Mouse (Mus musculus) brown adipose tissue, adult 24 weeks (tissue): ENCODE data around the gene Ssbp2. TPM values are rescaled to one million over a fixed set of nuclear protein-coding genes. Genes with fewer than 3 reads are reported as not detected.

Source experiments
- H3K27ac ChIP-seq: fragments of 200-500 bp; replicated peaks from 2 replicates; pipeline ENCODE4 v1.5.1; 2012; ENCODE audit warnings: low read depth, mild to moderate bottlenecking, low read length
- H3K4me1 ChIP-seq: fragments of 200-500 bp; 2 replicates; pipeline ENCODE4 v1.6.1; 2012; ENCODE audit warnings: low read length, mixed read lengths; ENCODE audit not compliant: control insufficient read depth, insufficient read depth, insufficient read length
- H3K4me3 ChIP-seq: fragments of 200-500 bp; 2 replicates; pipeline ENCODE4 v1.5.1; 2012; ENCODE audit warnings: low read depth, mild to moderate bottlenecking, low read length, moderate library complexity; ENCODE audit not compliant: insufficient read depth
- polyA plus RNA-seq: library from polyadenylated mRNA; stranded (reverse); fragments of >200 nt; gene quantifications from 2 replicates; pipeline ENCODE4 v1.2.4, GENCODE M21; 2012; ENCODE audit not compliant: missing spikeins, insufficient read depth, insufficient read length

The Ssbp2 gene
- polyA plus RNA-seq, 1 experiment: 23.7 TPM

DNA sequence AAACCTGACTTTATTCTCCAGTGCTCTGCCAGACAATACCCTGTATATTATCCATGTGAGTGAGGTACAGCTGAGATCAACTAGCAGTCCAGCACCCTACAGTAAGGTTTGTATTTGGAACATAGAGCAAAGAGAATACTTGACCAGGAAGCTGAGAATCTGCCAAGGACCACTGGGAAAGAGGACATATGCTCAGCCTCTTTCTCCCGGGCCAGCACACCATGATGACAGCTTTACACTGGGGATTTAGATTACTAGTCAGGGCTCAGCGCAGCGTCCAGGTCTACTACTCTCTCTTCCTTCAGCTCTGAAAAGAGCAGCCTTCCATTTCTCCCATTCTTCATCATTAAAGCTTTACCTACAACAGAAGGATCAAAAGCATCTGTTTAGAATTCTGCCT is 76.6 kb downstream of the Ssbp2 start:
- Histone ChIP-seq H3K4me3 (no peak overlapping the region), H3K27ac (no peak overlapping the region), H3K4me1 (no peaks in the 10 kb centered on the region)

DNA sequence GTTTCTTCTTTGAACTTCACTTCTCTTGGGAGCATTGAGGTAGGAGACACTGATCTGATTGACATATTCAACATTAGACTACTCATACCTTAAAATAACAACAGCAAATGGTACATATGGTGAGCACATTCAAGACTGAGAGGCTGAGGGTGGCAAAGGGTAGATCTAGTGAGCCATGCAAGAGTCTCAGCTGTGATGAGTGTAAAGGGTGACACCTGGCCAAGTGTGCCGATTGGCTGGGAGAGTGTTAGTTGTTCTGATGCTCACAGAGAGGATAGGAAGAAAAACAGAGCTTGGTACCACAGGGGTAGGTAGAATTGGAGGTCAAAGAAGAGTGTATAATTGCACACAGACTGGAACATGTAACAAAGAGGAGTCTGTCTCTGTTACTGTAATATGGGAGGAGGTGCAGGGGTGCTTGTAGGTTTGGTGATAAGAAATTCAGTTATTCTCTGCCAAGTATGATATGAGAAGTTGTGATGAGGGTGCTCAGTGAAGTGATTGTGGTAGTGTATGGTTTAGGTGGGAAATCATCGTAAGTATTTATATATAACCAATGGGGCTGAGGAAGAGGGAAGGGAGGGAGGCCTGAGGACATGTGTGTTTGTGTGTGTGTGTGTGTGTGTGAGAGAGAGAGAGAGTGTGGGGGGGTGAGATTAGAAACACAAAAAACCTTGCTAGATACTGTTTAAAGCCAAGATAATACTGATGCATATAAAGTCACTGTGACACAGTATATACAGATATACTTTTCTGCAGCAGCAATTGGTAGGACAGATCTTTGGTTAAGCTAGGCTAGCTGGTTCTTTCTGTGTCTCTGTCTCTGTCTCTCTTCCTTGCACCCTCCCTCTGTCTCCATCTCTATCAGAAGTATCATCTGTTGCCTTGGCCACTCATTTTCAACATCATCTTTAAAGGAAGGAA is 80.3 kb downstream of the Ssbp2 start:
- H3K4me1 ChIP-seq: peaks cover 2% of the 10 kb centered on the region; the same call in 1 of the 2 replicates
- H3K4me3 ChIP-seq: no peak overlapping the region
- H3K27ac ChIP-seq: no peak overlapping the region

DNA sequence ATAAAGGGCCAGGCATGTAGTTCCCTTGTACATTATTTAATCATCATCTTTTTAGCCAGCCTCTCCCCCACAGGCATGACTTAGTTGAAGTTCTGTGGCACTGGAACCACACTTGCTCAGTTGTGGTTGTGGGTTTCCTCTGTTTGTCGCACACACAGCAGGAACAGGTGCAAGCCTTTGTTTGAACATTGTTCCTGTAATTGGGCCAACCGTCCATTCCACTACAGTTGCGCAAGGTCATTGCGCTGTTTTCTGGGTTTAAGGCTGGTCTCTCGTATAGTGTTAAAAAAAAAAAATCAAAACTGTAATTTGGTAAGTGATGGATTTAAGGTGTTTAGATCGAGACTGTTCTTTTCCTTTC is 81.0 kb downstream of the Ssbp2 start:
- peaks cover 2% of the 10 kb centered on the region; the same call in 1 of the 2 replicates for H3K4me1 ChIP-seq
- no peak overlapping the region for H3K27ac ChIP-seq
- no peak overlapping the region for H3K4me3 ChIP-seq

DNA sequence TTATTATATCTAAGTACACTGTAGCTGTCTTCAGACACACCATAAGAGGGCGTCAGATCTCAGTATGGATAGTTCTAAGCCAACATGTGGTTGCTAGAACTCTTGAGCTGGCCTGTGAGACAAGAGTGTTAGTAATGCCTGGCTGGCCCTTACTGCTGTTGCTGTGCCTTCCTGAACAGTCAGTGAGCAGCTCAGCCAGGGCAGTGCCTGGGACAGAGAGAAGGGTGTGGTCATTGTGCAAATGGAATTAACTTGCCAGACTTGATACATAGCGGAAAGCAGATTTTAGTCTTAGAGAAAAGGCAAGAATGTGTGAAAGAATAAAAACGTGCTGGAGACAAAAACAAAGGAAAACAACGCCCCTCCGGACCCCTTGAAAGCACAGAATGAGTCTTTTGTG is 83.5 kb downstream of the Ssbp2 start:
- H3K27ac ChIP-seq: no peak overlapping the region
- H3K4me1 ChIP-seq: peaks cover 2% of the 10 kb centered on the region; the same call in 1 of the 2 replicates
- no peak overlapping the region for H3K4me3 ChIP-seq

DNA sequence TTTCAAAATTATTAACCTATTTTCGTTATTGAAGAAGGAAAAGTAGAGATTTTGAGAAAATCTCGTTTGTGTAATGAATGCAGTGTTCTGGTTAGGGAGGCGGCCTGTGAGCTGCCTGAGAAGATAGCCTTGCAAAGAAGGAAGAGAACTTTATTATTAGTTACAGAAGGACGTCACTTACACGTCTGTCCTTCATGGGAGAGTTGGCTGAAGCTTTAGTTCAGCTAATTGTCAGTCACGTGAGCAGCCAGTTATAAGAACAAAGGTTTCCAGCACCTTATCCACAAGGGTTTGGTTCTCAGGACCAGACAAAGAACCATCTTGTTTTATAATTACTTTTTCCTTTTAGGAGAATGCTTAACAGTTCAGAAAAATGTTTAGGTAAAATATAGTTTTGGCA is 104.0 kb downstream of the Ssbp2 start:
- H3K4me1 ChIP-seq: no peaks in the 10 kb centered on the region
- no peak overlapping the region for H3K4me3 ChIP-seq
- no peak overlapping the region for H3K27ac ChIP-seq

DNA sequence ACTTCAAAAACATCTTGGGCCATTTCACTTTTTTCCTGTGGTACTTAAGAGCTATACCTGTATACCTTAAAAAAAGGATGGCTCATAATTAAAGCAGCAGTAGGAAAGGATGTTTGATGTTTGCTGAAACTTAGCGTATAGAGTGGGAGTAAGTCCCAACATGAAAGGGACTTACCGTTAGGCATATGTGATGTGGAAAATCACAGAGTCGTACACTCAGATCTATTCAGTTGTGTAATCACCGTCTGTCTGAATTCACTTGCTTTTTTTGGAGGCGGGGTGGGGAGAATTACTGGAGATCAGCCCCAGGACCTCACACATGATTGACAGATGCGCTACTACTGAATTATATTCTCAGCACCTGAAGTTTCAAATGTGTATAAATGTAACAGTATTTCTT is 104.7 kb downstream of the Ssbp2 start:
- no peaks in the 10 kb centered on the region for H3K4me1 ChIP-seq
- H3K27ac ChIP-seq: no peak overlapping the region
- H3K4me3 ChIP-seq: no peak overlapping the region

DNA sequence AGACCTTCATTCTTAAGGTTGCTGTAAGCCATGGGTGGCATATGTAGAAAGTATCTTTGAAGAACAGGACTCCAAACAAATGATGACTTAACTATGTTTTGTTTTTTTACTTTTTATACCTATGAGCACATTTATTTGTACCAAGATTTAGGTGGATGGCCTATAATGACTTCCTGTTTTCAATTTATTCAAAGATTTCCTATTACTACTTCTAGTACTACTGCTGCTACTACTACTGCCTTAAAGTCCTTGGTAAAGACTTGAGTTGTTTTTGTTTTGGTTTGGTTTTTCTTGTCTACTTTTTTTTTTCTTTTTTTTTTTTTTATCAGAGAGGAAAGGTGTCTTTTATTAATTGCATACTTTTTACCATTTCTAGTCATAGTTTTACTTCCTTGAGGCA is 121.4 kb downstream of the Ssbp2 start:
- Histone ChIP-seq H3K4me1 (no peaks in the 10 kb centered on the region), H3K27ac (no peak overlapping the region), H3K4me3 (no peak overlapping the region)

DNA sequence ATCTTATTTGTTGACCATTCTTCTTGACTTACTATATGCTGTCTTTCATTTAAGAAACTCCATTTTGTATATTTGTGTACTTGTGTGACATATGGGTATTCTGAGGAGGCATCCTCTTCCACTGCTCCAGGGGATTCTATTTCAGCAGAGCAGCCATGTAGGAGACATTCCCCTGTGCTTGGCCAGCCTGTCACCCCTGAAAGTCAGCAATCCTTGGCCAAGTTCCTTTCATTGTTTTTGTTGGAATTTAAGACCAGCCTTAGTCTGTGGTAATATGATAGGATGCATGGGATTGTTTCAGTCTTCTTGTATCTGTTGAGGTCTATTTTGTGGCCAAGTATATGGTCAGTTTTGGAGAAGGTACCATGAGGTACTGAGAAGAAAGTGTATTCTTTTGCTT is 122.1 kb downstream of the Ssbp2 start:
- Histone ChIP-seq H3K4me3 (no peak overlapping the region), H3K4me1 (no peaks in the 10 kb centered on the region), H3K27ac (no peak overlapping the region)

DNA sequence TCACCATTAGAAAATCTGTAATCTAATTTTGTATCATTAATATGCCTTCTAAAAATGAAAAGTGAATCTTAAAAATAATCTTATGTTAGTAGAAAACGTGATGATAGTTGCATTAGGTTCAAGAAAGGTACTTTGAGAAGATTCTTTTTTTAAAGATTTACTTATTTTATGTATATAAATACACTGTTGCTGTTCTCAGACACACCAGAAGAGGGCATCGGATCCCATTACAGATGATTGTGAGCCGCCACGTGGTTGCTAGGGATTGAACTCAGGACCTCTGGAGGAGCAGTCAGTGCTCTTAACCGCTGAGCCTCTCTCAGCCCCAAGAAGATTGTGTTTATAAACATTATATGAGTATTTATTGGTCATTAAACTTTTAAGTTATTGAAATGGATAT is 126.3 kb downstream of the Ssbp2 start:
- H3K4me1 ChIP-seq: no peaks in the 10 kb centered on the region
- no peak overlapping the region for H3K27ac ChIP-seq
- no peak overlapping the region for H3K4me3 ChIP-seq

DNA sequence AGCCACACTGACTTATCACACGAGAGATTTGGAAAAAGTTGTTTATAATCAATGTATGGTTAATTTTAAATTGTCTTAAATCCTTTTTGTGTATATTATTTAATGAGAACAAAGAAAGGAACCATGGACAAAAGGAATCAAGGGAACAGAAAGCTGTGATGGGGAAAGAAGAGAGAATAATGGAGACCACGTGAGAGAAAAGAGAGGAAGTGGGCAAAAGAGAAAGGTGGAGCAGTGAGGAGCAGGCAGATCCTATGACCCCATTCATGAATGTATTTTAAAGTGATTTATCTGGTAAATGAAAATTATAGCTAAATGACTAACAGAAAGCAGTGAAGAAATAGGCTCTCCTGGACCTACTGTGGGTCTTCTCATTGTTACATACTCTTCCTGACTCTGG is 128.4 kb downstream of the Ssbp2 start:
- Histone ChIP-seq H3K27ac (no peak overlapping the region), H3K4me3 (no peak overlapping the region), H3K4me1 (no peaks in the 10 kb centered on the region)

DNA sequence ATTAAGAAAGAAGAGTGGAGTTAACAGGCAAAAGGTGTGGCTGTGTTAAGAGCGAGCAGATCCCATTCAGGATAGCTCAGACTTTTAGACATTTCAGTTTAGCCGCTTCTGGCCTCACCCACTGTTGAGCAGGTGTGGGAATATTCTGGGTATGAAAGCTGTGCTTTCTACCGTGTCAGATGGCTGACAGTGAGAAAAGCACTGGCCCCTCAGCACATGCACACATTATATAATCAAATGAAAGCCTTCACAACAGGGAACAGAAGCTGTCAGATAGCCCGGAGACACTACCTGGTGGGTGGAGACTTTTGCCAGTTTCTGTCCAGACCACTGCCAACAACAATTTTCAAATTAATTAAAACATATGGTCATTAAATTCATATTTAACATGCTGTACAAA is 131.8 kb downstream of the Ssbp2 start:
- no peak overlapping the region for H3K27ac ChIP-seq
- H3K4me1 ChIP-seq: no peaks in the 10 kb centered on the region
- H3K4me3 ChIP-seq: no peak overlapping the region

DNA sequence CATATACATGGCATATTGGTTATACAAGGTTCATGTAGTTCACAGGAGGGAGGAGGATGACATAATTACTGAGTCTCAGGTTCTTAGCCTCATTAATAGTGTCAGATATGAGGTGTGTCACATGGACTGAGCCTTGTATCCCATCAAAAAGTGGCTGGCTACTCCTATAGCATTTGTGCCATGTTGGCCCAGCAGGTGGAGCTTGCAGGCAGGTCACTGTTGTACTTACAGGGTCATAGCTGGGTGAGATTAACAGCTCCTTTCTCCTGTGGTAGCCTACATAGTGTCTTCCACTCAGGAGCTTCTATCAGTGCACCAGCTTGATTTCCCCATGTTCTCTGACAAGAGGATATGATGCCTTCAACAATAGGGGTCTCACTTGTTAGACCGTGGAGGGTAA is 135.2 kb downstream of the Ssbp2 start:
- Histone ChIP-seq H3K27ac (no peak overlapping the region), H3K4me3 (no peak overlapping the region), H3K4me1 (no peaks in the 10 kb centered on the region)

DNA sequence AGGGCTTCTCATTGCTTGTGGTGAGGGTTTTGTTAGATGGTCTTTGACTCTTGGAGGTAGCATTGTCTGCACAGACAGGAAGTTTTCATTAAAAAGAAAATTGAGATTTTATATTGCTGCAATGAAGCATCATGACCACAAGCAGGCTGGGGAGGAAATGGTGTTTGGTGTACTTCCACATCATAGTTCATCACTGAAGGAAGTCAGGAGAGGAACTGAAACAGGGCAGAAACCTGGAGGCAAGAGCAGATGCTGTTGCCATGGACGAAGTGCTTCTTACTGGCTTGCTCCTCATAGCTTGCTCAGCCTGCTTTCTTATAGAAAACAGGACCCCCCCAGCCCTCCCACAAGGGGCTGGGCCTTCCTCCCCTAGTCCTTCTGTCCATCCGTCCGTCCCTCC is 139.5 kb downstream of the Ssbp2 start:
- H3K4me3 ChIP-seq: no peak overlapping the region
- 0 out of 2 replicates have a peak, but pooled peaks cover 2% of the 10 kb centered on the region for H3K4me1 ChIP-seq
- no peak overlapping the region for H3K27ac ChIP-seq

DNA sequence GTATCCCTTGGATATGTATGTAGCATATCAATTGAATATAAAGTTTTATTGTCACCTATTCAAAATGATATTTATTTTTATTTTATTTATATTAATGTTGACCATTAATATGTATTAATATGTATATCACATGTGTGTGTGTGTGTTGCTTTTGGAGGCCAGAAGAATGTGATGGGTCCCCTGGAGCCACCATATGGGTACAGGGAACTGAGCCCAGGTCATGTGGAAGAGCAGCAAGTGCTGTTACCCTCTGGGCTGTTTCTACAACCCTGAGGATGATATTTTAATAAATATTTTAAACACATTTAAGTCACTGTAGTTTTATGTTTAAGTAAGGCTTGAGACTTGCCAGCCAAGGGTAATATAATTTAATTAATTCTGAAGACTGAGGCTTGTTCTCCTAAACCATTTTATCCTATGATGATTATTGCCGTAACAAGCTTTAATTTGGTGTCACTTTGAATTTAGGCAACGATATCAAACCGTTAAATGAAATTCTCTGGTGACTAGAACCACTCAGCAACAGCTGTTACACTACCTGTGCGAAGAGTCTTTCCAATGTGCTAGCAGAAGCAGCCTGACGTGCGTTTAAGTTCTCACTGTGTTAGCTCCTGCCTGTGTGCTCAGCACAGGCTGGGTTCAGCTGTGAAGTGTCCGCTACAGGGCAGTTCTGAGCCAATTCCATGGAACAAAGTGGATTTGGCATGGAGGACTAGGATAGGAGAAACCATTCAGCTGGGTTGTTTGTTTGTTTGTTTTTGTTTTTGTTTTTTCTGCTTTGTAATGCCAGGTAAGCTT is 145.2 kb downstream of the Ssbp2 start:
- no peak overlapping the region for H3K4me3 ChIP-seq
- 0 out of 2 replicates have a peak, but pooled peaks cover 2% of the 10 kb centered on the region for H3K4me1 ChIP-seq
- no peak overlapping the region for H3K27ac ChIP-seq

DNA sequence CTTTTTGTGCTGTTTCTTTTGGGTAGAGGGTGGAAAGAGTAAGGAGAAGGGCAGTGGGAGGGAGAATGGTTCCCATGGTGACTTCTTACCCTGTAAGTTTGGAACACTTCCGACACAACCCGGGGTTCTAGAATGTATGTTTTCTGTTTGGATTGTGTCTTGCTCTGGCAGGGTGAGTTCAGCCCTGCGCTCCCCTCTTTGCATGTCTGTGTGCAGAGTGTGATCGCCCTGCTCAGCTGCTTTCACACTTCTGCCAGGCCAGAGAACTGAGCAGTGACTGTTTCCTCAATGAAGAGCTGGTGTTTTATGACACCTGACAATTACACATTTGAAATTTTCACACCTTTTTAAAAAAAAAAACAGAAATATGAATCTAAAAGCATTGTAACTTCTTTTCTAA is 150.5 kb downstream of the Ssbp2 start:
- Histone ChIP-seq H3K4me1 (no peaks in the 10 kb centered on the region), H3K4me3 (no peak overlapping the region), H3K27ac (no peak overlapping the region)

DNA sequence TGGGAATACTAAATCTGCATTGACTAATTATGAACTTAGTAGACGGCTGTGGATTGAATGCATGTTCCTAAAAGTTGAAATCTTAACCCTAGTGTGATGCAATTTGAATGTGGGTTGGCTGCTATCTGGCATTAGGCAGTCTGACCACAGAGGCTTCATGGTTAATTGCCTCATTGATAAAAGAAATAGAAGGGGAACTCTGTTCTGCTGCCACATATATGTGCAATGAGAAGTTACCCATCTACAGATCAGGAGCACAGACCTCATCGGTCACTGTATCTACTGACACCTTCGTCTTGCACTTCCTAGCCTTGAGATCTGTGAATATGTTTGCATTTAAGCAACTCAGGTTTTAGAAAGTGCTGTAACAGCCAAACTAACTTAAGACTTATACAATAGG is 151.8 kb downstream of the Ssbp2 start:
- H3K4me1 ChIP-seq: no peaks in the 10 kb centered on the region
- H3K27ac ChIP-seq: no peak overlapping the region
- no peak overlapping the region for H3K4me3 ChIP-seq
